Mouse (Mus musculus) left cerebral cortex, postnatal 4 days (tissue): Measurements from ENCODE around the gene Pcnp. TPM values are rescaled to one million over a fixed set of nuclear protein-coding genes. Genes with fewer than 3 reads are reported as not detected.
A peak's percentile ranks its signal among the peaks of the same experiment; 100 is the strongest.
"Not testable (repeated sequence)": the region's sequence is repeated elsewhere in the genome, so short reads cannot be mapped to it uniquely, and the experiment has no call there.

Experiments used
- DNase-seq: peaks from one replicate; pipeline ENCODE4 v3.0.0-alpha.2; 2022
- intact Hi-C: fragments of 180-260 bp; cut with DNase I; formaldehyde crosslinking; loops from one replicate; pipeline ENCODE4 v1.15.1; 2025
- microRNA-seq: library from miRNA; unstranded; fragments of <30 nt; microRNA quantifications from one replicate; pipeline ENCODE4 v1.2.0, GENCODE M21; 2022
- total RNA-seq, 2 experiments: library from RNA; stranded (reverse); gene quantifications; 2 replicates each; pipeline ENCODE4 v1.2.3; 2021

The Pcnp gene
- total RNA-seq, 2 experiments from 2014 or later = 114 to 118 TPM

GRCm38 (mm10) chr16:55971735-55972615, 57.6 kb downstream of the Pcnp start:
- DNase-seq = no peak
- intact Hi-C loops = loop anchor here (5.0 kb wide), 1 partner anchor 55 kb away; the partner anchor contains the start of gene Pcnp

GRCm38 (mm10) chr16:55970416-55970815, 59.1 kb downstream of the Pcnp start:
- intact Hi-C loops = loop anchor here (5.0 kb wide), 1 partner anchor 57 kb away; the partner anchor contains the start of gene Pcnp
- no peak for DNase-seq

- peak; percentile 39 for DNase-seq
- intact Hi-C loops = loop anchor here (5.0 kb wide), 1 partner anchor 108 kb away; no protein-coding TSS in a partner anchor
Measured at GRCm38 (mm10) chr16:55969147-55969546, 60.4 kb downstream of the Pcnp start.

- no peak for DNase-seq
- intact Hi-C loops = loop anchor here (5.0 kb wide), 1 partner anchor 110 kb away; no protein-coding TSS in a partner anchor
Measured at GRCm38 (mm10) chr16:55967221-55967620, 62.3 kb downstream of the Pcnp start.

- intact Hi-C loops = loop anchor here (5.0 kb wide), 1 partner anchor 111 kb away; no protein-coding TSS in a partner anchor
- peak; percentile 96 for DNase-seq
Measured at GRCm38 (mm10) chr16:55966212-55966871, 63.2 kb downstream of the Pcnp start, which contains the start of gene Rpl24. Rpl24 (plus strand) TSS chr16:55966275.

- intact Hi-C loops = no loop called here
- DNase-seq = peak; percentile 17
Measured at GRCm38 (mm10) chr16:55964126-55964949, 65.2 kb downstream of the Pcnp start.

GRCm38 (mm10) chr16:55963068-55963467, 66.5 kb downstream of the Pcnp start:
- DNase-seq, intact Hi-C loops: not testable (repeated sequence)

Small RNA genes within 50 kb of the gene (microRNA-seq; reads per million reads assigned to microRNA genes)
- gene Gm24047 = not detected

Other genes with a start within 250 kb of the Pcnp start
- 1 to 10 TPM; 2.3 to 2.5 TPM for gene Nfkbiz, start 190.8 kb downstream of the Pcnp start, total RNA-seq
- 1 to 10 TPM; 5.6 to 6.2 TPM for gene Nxpe3, start 134.5 kb downstream of the Pcnp start, total RNA-seq
- gene Cep97, start 94.9 kb downstream of the Pcnp start, total RNA-seq = 10 to 100 TPM in 1 of 2 experiments, 1 to 10 TPM in 1; 8.9 to 11.2 TPM
- 100 to 1,000 TPM; 527 to 578 TPM for gene Rpl24, start 63.5 kb downstream of the Pcnp start, total RNA-seq
- 10 to 100 TPM; 29.1 to 31.8 TPM for gene Zbtb11, start 55.9 kb downstream of the Pcnp start, total RNA-seq
- gene Trmt10c, start 8.1 kb upstream of the Pcnp start, total RNA-seq = 10 to 100 TPM; 10.3 to 11.2 TPM
- gene Senp7, start 18.6 kb upstream of the Pcnp start, total RNA-seq = 10 to 100 TPM; 54.3 to 65.4 TPM
- gene Impg2, start 174.6 kb upstream of the Pcnp start, total RNA-seq = 1 to 10 TPM in 1 of 2 experiments, under 1 TPM in 1; 0.50 to 2.4 TPM